ENCODE assay signal across 8 mouse cellular contexts in the genomic region with DNA sequence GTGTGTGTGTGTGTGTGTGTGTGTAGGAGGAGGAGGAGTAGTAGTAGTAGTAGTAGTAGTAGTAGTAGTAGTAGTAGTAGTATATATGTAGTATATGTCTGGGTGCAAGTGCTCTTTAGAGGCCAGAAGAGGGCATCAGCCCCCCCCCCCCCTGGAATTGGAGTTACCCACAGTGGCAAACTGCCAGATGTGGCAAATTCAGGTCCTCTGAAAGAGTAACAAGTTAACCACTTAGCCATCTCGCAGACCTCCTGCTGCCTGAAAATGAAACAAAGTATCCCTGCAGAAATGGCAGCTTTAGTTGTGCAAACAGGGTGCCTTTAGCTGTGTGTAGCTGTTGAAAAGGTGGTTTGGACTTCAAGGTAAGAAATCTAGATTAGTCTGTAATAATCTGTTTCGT. TPM values are rescaled to one million over a fixed set of nuclear protein-coding genes. Genes with fewer than 3 reads are reported as not detected.
DNase-seq lines count a peak whose midpoint lies in the region; ATAC-seq and TF ChIP-seq lines count a peak whose summit lies in the region.

No protein-coding gene starts in this region.

- no peak for DNase-seq in heart, adult 11 months
- DNase-seq in MEL-GATA-1-ER (ENCODE audit: extremely low read depth, low read depth): peak; percentile 22
- DNase-seq in liver, postnatal 0 days: peak; percentile 62
- DNase-seq in cerebellum, adult 18-20 months: no peak
- no peak for DNase-seq in left cerebral cortex, adult 2 months (ENCODE audit: extremely low spot score in 1 of 2, low spot score in 2 of 2)
- DNase-seq in gastrocnemius, postnatal 14 days: no peak

- 63% methylated on average over 2 of the region's 2 CpGs for WGBS in heart, embryonic 15.5 days
- 75% methylated on average over 2 of the region's 2 CpGs for WGBS in hindbrain, embryonic 15.5 days
- WGBS in liver, postnatal 0 days (ENCODE audit: insufficient replicate concordance): 43% methylated on average over 2 of the region's 2 CpGs

- ATAC-seq in heart, embryonic 15.5 days (replicated peaks; ENCODE audit: insufficient number of reproducible peaks, insufficient read depth, low FRiP score, low read depth): no peak
- ATAC-seq in hindbrain, embryonic 15.5 days (ENCODE audit: low FRiP score, low read depth): no peak
- peak; percentile 4 for ATAC-seq in liver, postnatal 0 days

- intact Hi-C loops in left cerebral cortex, adult 2 months (cut with DNase I): no loop called here
- intact Hi-C loops in gastrocnemius, postnatal 14 days (cut with DNase I; ENCODE audit: low total_unique reads): no loop called here

- H3K27me3 ChIP-seq in heart, embryonic 15.5 days: no peaks in the 10 kb centered on the region
- no peaks in the 10 kb centered on the region for H3K27me3 ChIP-seq in hindbrain, embryonic 15.5 days
- no peaks in the 10 kb centered on the region for H3K27me3 ChIP-seq in liver, postnatal 0 days (ENCODE audit: insufficient read depth, low read length)

- no peak for TF ChIP-seq CTCF in liver, postnatal 0 days (IDR thresholded peaks at IDR 0.05; ENCODE audit: low read depth)
- no peak for TF ChIP-seq CTCF in left cerebral cortex, adult 2 months (IDR thresholded peaks at IDR 0.05)

- no peaks in the 10 kb centered on the region for H3K9me3 ChIP-seq in heart, embryonic 15.5 days (replicated peaks)
- no peaks in the 10 kb centered on the region for H3K9me3 ChIP-seq in hindbrain, embryonic 15.5 days
- no peaks in the 10 kb centered on the region for H3K9me3 ChIP-seq in liver, postnatal 0 days (ENCODE audit: low read length)

- H3K36me3 ChIP-seq in heart, embryonic 15.5 days: no peaks in the 10 kb centered on the region
- H3K36me3 ChIP-seq in hindbrain, embryonic 15.5 days: no peaks in the 10 kb centered on the region
- 0 out of 2 replicates have a peak, but pooled peaks cover 3% of the 10 kb centered on the region for H3K36me3 ChIP-seq in liver, postnatal 0 days (replicated peaks; ENCODE audit: insufficient read depth, low read length)

- peak overlapping the region; percentile 94; the same call in 1 of the 2 replicates for H3K4me3 ChIP-seq in heart, embryonic 15.5 days
- H3K4me3 ChIP-seq in hindbrain, embryonic 15.5 days: no peak overlapping the region
- H3K4me3 ChIP-seq in liver, postnatal 0 days (ENCODE audit: low read depth, low read length): peak overlapping the region; percentile 89
- H3K4me3 ChIP-seq in left cerebral cortex, adult 2 months: no peak overlapping the region

- no peak for TF ChIP-seq EP300 in liver, postnatal 0 days (IDR thresholded peaks at IDR 0.05; ENCODE audit: low read depth)

- H3K27ac ChIP-seq in heart, embryonic 15.5 days: peak overlapping the region; percentile 88; the same call in 1 of the 2 replicates
- peak overlapping the region; percentile 63; the same call in 1 of the 2 replicates for H3K27ac ChIP-seq in hindbrain, embryonic 15.5 days (replicated peaks)
- peak overlapping the region; percentile 98 for H3K27ac ChIP-seq in liver, postnatal 0 days (ENCODE audit: low read depth)
- H3K27ac ChIP-seq in left cerebral cortex, adult 2 months: no peak overlapping the region

- H3K9ac ChIP-seq in heart, embryonic 15.5 days: no peak overlapping the region
- H3K9ac ChIP-seq in hindbrain, embryonic 15.5 days: no peak overlapping the region
- H3K9ac ChIP-seq in liver, postnatal 0 days (replicated peaks): 0 out of 2 replicates have a peak overlapping the region, but pooled peaks have one; percentile 18

- peaks cover 31% of the 10 kb centered on the region for H3K4me1 ChIP-seq in heart, embryonic 15.5 days (replicated peaks)
- peaks cover 16% of the 10 kb centered on the region for H3K4me1 ChIP-seq in hindbrain, embryonic 15.5 days (replicated peaks)
- H3K4me1 ChIP-seq in liver, postnatal 0 days (ENCODE audit: insufficient read depth): peaks cover 29% of the 10 kb centered on the region

- H3K4me2 ChIP-seq in heart, embryonic 15.5 days: peak overlapping the region; percentile 81
- peak overlapping the region; percentile 71; the same call in 1 of the 2 replicates for H3K4me2 ChIP-seq in hindbrain, embryonic 15.5 days
- H3K4me2 ChIP-seq in liver, postnatal 0 days (ENCODE audit: low read depth, low read length): peak overlapping the region; percentile 71

RNA-seq across cellular contexts. Expression of a gene that starts 1.8 kb away (rescaled TPM):
- 21.0 and 29.3 TPM in 2 replicates for polyA plus RNA-seq in heart, embryonic 15.5 days (2015; fragmentation: Nextera tagmentation; extraction: Ambion mirVana)
- polyA plus RNA-seq in hindbrain, embryonic 15.5 days (2015; fragmentation: Nextera tagmentation; extraction: Ambion mirVana): 85.1 and 89.1 TPM in 2 replicates
- polyA plus RNA-seq in liver, postnatal 0 days (2015; fragmentation: Nextera tagmentation; extraction: Ambion mirVana): 66.4 and 67.7 TPM in 2 replicates
- 10 to 100 TPM; 44.6 to 46.4 TPM for total RNA-seq in left cerebral cortex, adult 2 months (2021)
- total RNA-seq in gastrocnemius, postnatal 14 days (2021): 1 to 10 TPM; 4.8 to 5.4 TPM

RNA-seq across cellular contexts. Expression of a gene that starts 18.0 kb away (rescaled TPM):
- 0.05 and 0.08 TPM in 2 replicates for polyA plus RNA-seq in heart, embryonic 15.5 days (2015; fragmentation: Nextera tagmentation; extraction: Ambion mirVana)
- polyA plus RNA-seq in hindbrain, embryonic 15.5 days (2015; fragmentation: Nextera tagmentation; extraction: Ambion mirVana): 1.2 and 2.6 TPM in 2 replicates
- not detected in 2 replicates for polyA plus RNA-seq in liver, postnatal 0 days (2015; fragmentation: Nextera tagmentation; extraction: Ambion mirVana)
- 10 to 100 TPM; 30.0 to 34.8 TPM for total RNA-seq in left cerebral cortex, adult 2 months (2021)
- under 1 TPM; 0.16 to 0.55 TPM for total RNA-seq in gastrocnemius, postnatal 14 days (2021)

Comparison
In these comparisons a context has a peak if more than half of its experiments do, and no peak if none do; other contexts are left out.
1. H3K4me3 ChIP-seq: peak in heart, embryonic 15.5 days (single experiment) and liver, postnatal 0 days (single experiment); none in hindbrain, embryonic 15.5 days (single experiment) and left cerebral cortex, adult 2 months (single experiment).
2. DNase-seq: peak in MEL-GATA-1-ER (single experiment) and liver, postnatal 0 days (single experiment); none in heart, adult 11 months (single experiment), cerebellum, adult 18-20 months (0 of 2), left cerebral cortex, adult 2 months (0 of 2) and gastrocnemius, postnatal 14 days (single experiment).
3. Peak in every context shown above with its lines, with median percentiles within 50 percentile points of each other: H3K4me2 ChIP-seq.